Mouse (Mus musculus) myocyte (in vitro differentiated cells): ENCODE measurements around the gene Spns1.

Experiments used
- MAX ChIP-seq: IDR thresholded peaks from one replicate; pipeline ENCODE4 v1.6.1; 2011; ENCODE audit warnings: low read depth, mild to moderate bottlenecking, control low read depth
- POLR2A ChIP-seq: IDR thresholded peaks from one replicate; pipeline ENCODE4 v1.6.1; 2011; ENCODE audit warnings: low read depth, mild to moderate bottlenecking, control low read depth, moderate library complexity; ENCODE audit not compliant: insufficient read length
- USF1 ChIP-seq: IDR thresholded peaks from one replicate; pipeline ENCODE4 v1.6.1; 2011; ENCODE audit warnings: low read depth, mild to moderate bottlenecking, control low read depth, moderate library complexity

DNA sequence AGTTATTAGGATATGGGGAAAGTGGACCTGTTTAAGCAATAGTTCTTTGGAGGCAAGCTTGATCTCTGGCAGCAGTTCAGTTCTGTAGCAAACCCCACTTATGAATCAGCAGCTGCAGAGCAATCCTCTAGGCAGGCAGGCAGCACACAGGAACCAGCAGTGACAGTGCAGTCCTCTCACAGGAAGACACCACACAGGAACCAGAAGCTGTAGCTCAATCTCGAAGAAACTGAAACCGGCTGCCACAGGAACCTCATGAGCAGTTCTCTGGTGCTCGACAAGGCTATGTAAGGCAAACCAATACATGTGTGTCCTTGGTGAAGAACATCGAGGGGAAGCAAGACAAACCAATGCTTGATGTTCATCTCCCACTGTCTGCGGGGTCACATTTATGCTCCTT lies 44.5 kb upstream of the Spns1 start:
- no peak for TF ChIP-seq MAX
- no peak for TF ChIP-seq POLR2A
- TF ChIP-seq USF1 = no peak
